Mouse (Mus musculus): ENCODE measurements around the gene Ccr7.

GRCm38 (mm10) chr11:99129287-99129686 lies 25.6 kb downstream of the Ccr7 start:
- TF ChIP-seq POLR2A (IDR thresholded peaks at IDR 0.05; ENCODE audit: borderline replicate concordance, low read depth, low read length), result no peak
- TF ChIP-seq CTCF (IDR thresholded peaks at IDR 0.05; ENCODE audit: low read depth, low read length), result no peak

Measured in bone marrow macrophage, adult 2 months (primary cell).